10 mouse cellular contexts compared by ENCODE assay signal in the genomic region with DNA sequence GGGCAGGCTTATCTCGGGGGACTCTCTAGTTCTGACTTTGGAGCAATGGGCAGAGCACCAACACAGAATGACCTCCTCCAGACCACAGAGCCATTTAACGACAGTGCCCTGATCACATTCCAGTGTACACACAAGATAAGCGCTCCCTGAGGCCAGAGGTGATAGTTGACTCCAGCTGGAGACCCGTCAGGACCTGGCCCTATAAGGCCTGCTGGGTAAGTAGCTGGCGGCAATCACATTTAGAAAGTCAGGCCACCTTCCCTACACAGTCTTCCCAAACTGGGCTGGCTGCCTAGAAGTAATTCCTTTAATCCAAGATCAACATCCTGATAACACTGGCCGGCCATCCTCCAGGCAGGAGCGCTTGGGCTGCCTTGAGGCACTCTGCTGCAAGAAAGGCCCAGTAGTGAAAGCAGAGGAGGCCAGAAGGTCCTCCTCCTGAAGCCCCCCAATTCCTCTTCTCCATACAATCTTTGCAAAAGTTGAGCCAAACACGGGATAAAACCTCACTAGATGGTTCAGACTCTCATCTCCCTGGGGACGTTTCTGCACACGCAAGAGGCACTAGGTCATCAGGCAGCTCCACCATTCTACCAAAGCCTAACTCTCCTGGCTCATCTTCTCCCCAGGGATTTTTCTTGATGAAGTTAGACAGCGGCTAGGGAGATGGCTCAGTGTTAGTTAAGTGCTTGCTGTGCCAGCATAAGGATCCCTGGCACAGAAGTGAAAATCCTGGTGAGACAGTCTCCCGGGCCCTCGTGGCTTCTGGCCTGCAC. TPM values are rescaled to one million over a fixed set of nuclear protein-coding genes. Genes with fewer than 3 reads are reported as not detected.
DNase-seq lines count a peak whose midpoint lies in the region; ATAC-seq lines count a peak whose summit lies in the region.
"Had no signal": no experiment of that assay in that cellular context is flagged by ENCODE, and none has a peak within 500 bp of the region (broad histone marks: within the 10 kb centered on the region; RNA-seq: fewer than 3 reads in every experiment).

No protein-coding gene starts in this region.

- peak overlapping the region; percentile 66 for H3K4me2 ChIP-seq in liver, embryonic 13.5 days
- H3K4me2 ChIP-seq: embryonic facial prominence, embryonic 12.5 days; hindbrain, embryonic 15.5 days had no signal

- H3K27ac ChIP-seq in liver, embryonic 13.5 days: peak overlapping the region; percentile 90
- H3K27ac ChIP-seq: embryonic facial prominence, embryonic 12.5 days; hindbrain, embryonic 15.5 days had no signal

- H3K9ac ChIP-seq in liver, embryonic 13.5 days: peak overlapping the region; percentile 70
- H3K9ac ChIP-seq: embryonic facial prominence, embryonic 12.5 days; hindbrain, embryonic 15.5 days had no signal

- intact Hi-C loops in heart, postnatal 25 days (cut with DNase I): no loop called here

- H3K4me1 ChIP-seq in liver, embryonic 13.5 days (replicated peaks): peaks cover 99% of the 10 kb centered on the region

- peaks cover 41% of the 10 kb centered on the region for H3K36me3 ChIP-seq in liver, embryonic 13.5 days
- H3K36me3 ChIP-seq: hindbrain, embryonic 15.5 days had no signal

- H3K27me3 ChIP-seq in liver, embryonic 13.5 days: no peaks in the 10 kb centered on the region
- H3K27me3 ChIP-seq: embryonic facial prominence, embryonic 12.5 days; hindbrain, embryonic 15.5 days had no signal

- 48% methylated on average over 13 of the region's 13 CpGs for WGBS in liver, embryonic 13.5 days (ENCODE audit: insufficient replicate concordance)

- ATAC-seq in liver, embryonic 13.5 days (ENCODE audit: low read depth): peak; percentile 83

- H3K9me3 ChIP-seq in liver, embryonic 13.5 days (replicated peaks): no peaks in the 10 kb centered on the region
- H3K9me3 ChIP-seq: embryonic facial prominence, embryonic 12.5 days; hindbrain, embryonic 15.5 days had no signal

- peak; percentile 38 for DNase-seq in adrenal gland, adult 2 months
- no peak for DNase-seq in adrenal gland, adult 18-20 months (ENCODE audit: low spot score in 2 of 2)
- DNase-seq in adipocyte (ENCODE audit: low spot score): peak; percentile 58
- DNase-seq in heart, postnatal 25 days (ENCODE audit: low spot score): peak; percentile 20
- DNase-seq in liver, embryonic 13.5 days: peak; percentile 53
- DNase-seq in right cerebral cortex, postnatal 25 days: no peak
- DNase-seq in layer of hippocampus, adult 9-11 months: no peak
- DNase-seq in testis, postnatal 14 days (ENCODE audit: low spot score): no peak

- H3K4me3 ChIP-seq in liver, embryonic 13.5 days (replicated peaks): no peak overlapping the region
- H3K4me3 ChIP-seq: embryonic facial prominence, embryonic 12.5 days; hindbrain, embryonic 15.5 days had no signal

RNA-seq across cellular contexts. Expression of a gene that starts 9.8 kb away (rescaled TPM):
- total RNA-seq in adrenal gland, adult 2 months (2021): 10 to 100 TPM; 23.0 to 40.4 TPM
- polyA plus RNA-seq in adrenal gland, adult 2 months (2012; rRNA removed): 20.8 and 22.7 TPM in 2 replicates
- 10 to 100 TPM; 21.8 to 23.2 TPM for total RNA-seq in adrenal gland, adult 18-20 months (2021)
- 10 to 100 TPM; 10.4 to 13.5 TPM for total RNA-seq in heart, postnatal 25 days (2021)
- 6.5 and 8.2 TPM in 2 replicates for polyA plus RNA-seq in liver, embryonic 13.5 days (2015; fragmentation: Nextera tagmentation; extraction: Ambion mirVana)

Comparison
In these comparisons a context has a peak if more than half of its experiments do, and no peak if none do; other contexts are left out.
1. DNase-seq: peak in adrenal gland, adult 2 months (single experiment), adipocyte (single experiment), heart, postnatal 25 days (single experiment) and liver, embryonic 13.5 days (single experiment); none in adrenal gland, adult 18-20 months (0 of 2), right cerebral cortex, postnatal 25 days (single experiment), layer of hippocampus, adult 9-11 months (single experiment) and testis, postnatal 14 days (single experiment).